Mouse (Mus musculus) sigmoid colon, adult 10 weeks (tissue): ENCODE measurements around the gene Rs1. TPM values are rescaled to one million over a fixed set of nuclear protein-coding genes. Genes with fewer than 3 reads are reported as not detected.

ENCODE experiments used
- polyA plus RNA-seq: library from polyadenylated mRNA; stranded (reverse); fragments of 350-450 nt; fragmentation: Illumina TruSeq; extraction: RNeasy Lipid Tissue Mini Kit (QIAGEN cat#74804); gene quantifications from one replicate; pipeline ENCODE4 v1.2.3, GENCODE M21; 2014; ENCODE audit warnings: low read depth, low replicate concordance

Rs1 gene
- not detected for polyA plus RNA-seq

DNA sequence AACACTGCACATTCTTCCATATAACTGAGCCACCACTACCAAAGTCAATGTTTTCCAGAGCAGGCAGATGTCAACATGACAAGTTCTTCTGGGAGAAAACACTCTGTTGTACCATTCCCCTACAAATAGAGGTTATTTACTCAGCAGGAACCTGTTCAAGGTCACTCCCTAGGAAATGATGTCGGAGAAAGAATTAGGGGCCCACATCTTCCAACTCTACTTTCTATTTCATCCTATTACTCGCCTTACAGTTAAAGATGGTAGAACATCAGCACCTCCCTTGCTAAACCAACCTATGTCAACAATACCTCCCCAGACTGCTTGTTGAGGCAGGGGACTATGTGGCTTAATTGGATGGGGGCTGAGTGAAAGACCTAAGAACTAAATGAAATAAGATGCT lies at the start of gene Rs1:
Gene Rs1 (plus strand): TSS at position 301 of the 400 bp plus-strand sequence.

DNA sequence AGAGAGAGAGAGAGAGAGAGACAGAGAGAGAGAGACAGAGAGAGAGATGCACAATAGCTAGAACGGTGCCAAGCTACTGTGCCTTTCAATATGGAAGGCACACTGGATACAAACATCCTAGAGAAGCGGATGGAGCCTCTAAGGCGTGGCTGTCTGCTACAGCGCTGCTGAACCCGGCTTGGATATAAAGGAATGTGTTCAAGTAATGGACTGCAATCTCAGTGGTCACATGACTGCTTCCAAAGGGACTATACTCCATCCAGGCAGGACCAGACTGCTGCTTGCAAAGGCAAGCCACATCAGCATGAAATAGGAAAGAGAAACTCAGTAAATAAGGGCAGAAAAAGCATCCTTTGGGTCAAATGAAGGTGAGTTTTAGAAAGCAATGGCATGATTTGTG lies 32.2 kb upstream of the Rs1 start, which contains the start of gene Ppef1:
Gene Ppef1 (minus strand): TSS at position 116 of the 400 bp plus-strand sequence.

Other genes starting within 250 kb of the Rs1 start
- 0.28 TPM for gene Ppef1, start 32.2 kb upstream of the Rs1 start, polyA plus RNA-seq
- gene Gja6, start 139.0 kb downstream of the Rs1 start, polyA plus RNA-seq: 0.41 TPM
- 4.4 TPM for gene Cdkl5, start 226.7 kb downstream of the Rs1 start, polyA plus RNA-seq